Mouse (Mus musculus) olfactory bulb, adult 2 months (tissue): ENCODE measurements around the gene Itga3. TPM values are rescaled to one million over a fixed set of nuclear protein-coding genes. Genes with fewer than 3 reads are reported as not detected.

Experiments used
- H3K27ac ChIP-seq: fragments of 200-500 bp; 2 replicates; pipeline ENCODE4 v1.5.1; 2012; ENCODE audit warnings: low read depth, low read length; ENCODE audit not compliant: insufficient read depth
- H3K4me1 ChIP-seq: fragments of 200-500 bp; 2 replicates; pipeline ENCODE4 v1.6.1; 2012; ENCODE audit warnings: low read length; ENCODE audit not compliant: control insufficient read depth, insufficient read depth
- H3K4me3 ChIP-seq: fragments of 200-500 bp; 2 replicates; pipeline ENCODE4 v1.5.1; 2012; ENCODE audit warnings: mild to moderate bottlenecking, low read depth, low read length, moderate library complexity; ENCODE audit not compliant: insufficient read depth
- CTCF ChIP-seq: fragments of 200-500 bp; IDR thresholded peaks from 2 replicates; pipeline ENCODE4 v1.5.1; 2012; ENCODE audit warnings: low read depth, mild to moderate bottlenecking, low read length, moderate library complexity; ENCODE audit not compliant: insufficient read depth
- POLR2A ChIP-seq: fragments of 200-500 bp; IDR thresholded peaks from 2 replicates; pipeline ENCODE4 v1.6.1; 2012; ENCODE audit warnings: mild to moderate bottlenecking, low read depth, low read length, moderate library complexity; ENCODE audit not compliant: insufficient read depth
- WGBS: fragments of 180-500 bp; shearing (Covaris S2); methylation state at CpG from one replicate; pipeline ENCODE4 v1.1.7; 2018; 5-methylcytosine and 5-hydroxymethylcytosine counted together
- polyA plus RNA-seq: library from polyadenylated mRNA; stranded (reverse); fragments of >200 nt; gene quantifications from 2 replicates; pipeline ENCODE4 v1.2.4, GENCODE M21; 2012; ENCODE audit warnings: low replicate concordance; ENCODE audit not compliant: missing spikeins, insufficient read depth, insufficient read length

Itga3 gene
- polyA plus RNA-seq, 1 experiment = not detected

DNA sequence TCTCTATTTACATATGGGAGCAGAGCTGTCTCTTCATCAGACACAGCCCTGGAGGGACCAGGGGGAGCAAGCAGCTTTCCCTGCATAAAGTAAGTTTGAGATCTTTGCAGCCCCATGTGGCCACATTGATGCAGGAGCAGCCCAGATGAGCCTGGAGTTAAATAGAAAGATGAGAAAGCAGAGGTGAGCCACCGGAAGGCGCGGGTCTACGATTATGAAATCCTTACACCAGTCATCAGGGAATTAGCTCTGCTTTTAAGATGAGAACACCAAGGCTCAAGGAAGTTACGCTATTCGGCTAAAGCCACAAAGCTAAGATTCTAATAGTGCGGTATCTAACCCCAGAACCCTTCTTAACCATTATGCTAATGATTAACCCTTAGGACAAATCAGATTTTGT is 1.4 kb upstream of the Itga3 start:
- no peak overlapping the region for H3K27ac ChIP-seq
- TF ChIP-seq CTCF = no peak
- TF ChIP-seq POLR2A = no peak
- 77% methylated on average over 7 of the region's 7 CpGs for WGBS

DNA sequence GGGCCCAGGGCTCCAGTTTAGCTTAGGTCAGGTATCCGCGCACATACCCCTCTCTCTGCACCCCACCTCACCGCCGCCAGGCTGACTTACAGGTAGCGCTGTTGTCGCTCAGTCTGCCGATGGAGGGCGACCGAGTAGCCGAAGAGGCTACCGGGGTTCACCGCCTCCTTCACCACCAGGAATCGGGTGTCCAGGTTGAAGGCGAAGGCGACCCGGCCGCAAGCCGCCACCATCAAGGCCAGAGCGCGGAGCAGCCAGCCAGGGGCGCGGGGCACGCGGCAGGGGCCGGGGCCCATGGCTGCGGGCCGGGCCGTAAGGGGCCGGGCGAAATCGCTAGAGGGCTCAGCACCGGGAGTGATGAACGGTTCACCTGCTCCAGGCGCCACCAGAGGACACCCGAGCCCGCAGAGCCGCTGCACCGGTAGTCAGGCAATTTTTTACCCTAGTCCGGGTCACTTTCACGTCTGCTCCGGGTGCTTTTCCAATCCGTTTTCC is 513 bp downstream of the Itga3 start:
- peaks cover 24% of the 10 kb centered on the region for H3K4me1 ChIP-seq
- no peak for TF ChIP-seq CTCF
- no peak for TF ChIP-seq POLR2A
- H3K4me3 ChIP-seq = peak overlapping the region; percentile 55
- H3K27ac ChIP-seq = no peak overlapping the region
- WGBS = under 1% methylated on average over 42 of the region's 42 CpGs

More for the DNA sequence above, 1.4 kb upstream of the Itga3 start:
- no peak overlapping the region for H3K4me3 ChIP-seq
- H3K4me1 ChIP-seq = peaks cover 20% of the 10 kb centered on the region

DNA sequence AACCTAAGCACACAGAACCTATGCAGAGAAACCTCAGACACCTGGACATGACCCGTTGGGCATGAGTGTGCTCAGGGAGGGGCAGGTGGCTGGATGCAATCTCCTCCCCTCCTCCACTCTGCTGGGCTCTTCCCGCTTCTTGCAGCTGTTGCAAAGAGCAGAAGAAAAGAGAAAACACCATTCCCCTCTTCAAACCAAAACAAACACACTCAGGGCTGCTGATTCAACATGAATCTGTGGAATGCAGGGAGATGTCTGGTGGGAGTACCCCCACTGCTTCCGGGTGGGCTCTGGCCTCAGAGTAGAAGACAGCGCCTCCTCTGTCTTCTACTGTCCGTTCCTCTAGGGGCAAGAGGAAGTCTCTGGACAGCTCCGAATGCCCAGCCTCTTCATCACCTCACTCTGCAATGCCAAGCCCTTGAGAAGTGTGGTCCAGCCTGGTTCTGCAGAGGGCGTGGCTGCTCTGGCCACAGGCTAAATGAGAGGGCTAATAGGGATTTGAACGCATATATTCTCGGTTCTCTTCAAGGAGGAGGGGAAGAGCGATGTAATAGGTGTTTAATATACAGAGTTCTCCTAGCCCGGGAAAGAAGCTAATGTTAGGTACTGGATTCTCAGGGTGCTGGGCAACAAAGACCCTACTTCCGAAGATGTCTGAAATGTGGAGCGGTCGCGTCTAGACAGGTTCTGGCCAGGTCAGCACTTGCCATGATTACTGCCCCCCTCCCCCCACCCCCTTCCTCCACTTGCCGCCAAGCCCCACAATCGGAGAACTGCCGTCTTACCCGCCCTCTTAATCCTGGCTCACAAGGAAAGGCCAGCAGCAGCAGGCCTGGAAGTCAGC is 1.2 kb downstream of the Itga3 start:
- H3K4me3 ChIP-seq = peak overlapping the region; percentile 55
- peaks cover 24% of the 10 kb centered on the region for H3K4me1 ChIP-seq
- no peak overlapping the region for H3K27ac ChIP-seq
- TF ChIP-seq CTCF (no peak), POLR2A (no peak)
- 20% methylated on average over 19 of the region's 19 CpGs for WGBS

DNA sequence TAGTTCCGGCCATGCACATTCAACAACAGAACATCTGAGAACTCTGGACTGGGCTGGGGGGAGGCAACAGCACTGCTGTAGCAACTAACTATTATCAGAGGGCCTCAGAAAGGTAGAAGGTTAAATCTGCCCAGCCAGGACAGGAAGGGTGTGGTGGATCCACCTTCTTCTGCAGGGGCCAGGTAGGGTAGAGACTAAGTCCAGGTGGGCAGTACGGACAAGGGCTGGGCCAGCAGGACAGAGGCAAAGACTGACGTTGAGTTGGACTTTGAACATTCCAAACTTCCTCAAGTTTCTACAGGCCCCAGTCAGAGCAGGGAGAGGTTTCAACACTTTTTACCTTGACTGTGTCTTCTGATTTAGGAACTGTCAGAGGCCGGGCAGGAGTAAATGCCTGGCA is 1.9 kb downstream of the Itga3 start:
- Histone ChIP-seq H3K4me3 (no peak overlapping the region), H3K27ac (no peak overlapping the region), H3K4me1 (peaks cover 24% of the 10 kb centered on the region)
- TF ChIP-seq POLR2A (no peak), CTCF (no peak)
- 88% methylated on average over 4 of the region's 4 CpGs for WGBS

DNA sequence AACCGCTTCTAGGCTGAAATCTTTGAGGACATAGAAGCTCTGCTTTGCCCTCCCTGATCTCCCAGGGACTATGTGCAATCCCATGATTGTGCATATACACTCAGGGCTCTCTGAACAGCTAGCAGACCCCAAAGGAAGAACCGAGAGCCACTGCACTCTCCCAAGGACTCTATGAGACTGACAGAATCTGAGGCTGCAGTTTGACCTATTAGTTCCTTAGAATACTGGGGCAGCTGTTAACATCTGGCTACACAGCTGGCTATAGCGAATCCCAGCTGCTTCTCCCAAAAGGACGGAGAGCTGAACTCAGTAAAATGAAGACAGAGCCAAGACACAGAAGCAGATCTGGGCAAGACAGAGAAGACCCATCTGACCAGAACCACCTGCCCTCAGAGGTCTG is 2.8 kb downstream of the Itga3 start:
- Histone ChIP-seq H3K27ac (no peak overlapping the region), H3K4me1 (peaks cover 24% of the 10 kb centered on the region), H3K4me3 (no peak overlapping the region)
- TF ChIP-seq POLR2A = no peak
- whole genome bisulfite sequencing = 88% methylated on average over 4 of the region's 4 CpGs

DNA sequence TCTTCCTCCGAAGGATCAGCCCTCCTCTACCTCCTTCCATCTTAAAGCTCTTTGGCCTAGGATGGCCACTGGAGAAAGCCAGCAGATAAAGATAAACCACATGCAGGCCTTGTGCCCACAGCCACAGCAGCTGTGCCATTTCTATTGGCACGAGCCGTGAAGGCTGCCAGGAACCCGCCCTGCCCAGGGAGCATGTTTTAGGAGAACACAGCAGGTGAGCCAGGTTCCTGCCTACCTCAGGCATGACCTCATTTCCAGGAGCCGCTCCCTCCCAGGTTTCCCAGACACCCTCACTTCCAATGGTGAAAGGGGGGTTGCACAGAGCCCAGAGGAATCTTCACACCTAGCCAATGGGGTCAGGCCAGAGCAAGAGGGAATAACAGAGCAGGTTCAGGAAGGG is 3.8 kb downstream of the Itga3 start:
- TF ChIP-seq CTCF (no peak), POLR2A (no peak)
- Histone ChIP-seq H3K27ac (no peak overlapping the region), H3K4me3 (no peak overlapping the region), H3K4me1 (peaks cover 24% of the 10 kb centered on the region)
- WGBS = 63% methylated on average over 5 of the region's 5 CpGs

DNA sequence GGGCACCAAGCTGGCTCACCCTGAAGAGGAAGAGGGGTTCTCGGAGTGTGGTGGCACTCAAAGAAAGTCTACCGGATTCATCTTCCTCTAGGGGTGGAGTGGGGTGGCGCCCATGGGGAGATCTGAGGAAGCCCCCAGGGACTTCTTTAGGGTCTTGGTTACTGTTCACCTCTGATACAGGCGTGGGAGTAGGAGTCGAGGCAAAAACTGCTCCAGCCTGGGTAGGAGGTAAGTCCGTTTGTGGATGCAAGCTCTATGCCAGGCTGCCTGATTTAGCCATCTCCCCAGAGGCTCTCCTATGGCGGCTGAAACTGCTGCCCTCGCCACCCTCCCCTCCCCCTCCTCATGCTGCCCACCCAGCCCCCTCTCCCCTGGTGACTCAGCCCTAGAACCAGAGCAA is 4.5 kb downstream of the Itga3 start:
- H3K4me3 ChIP-seq = no peak overlapping the region
- WGBS = 83% methylated on average over 8 of the region's 8 CpGs
- H3K4me1 ChIP-seq = peaks cover 24% of the 10 kb centered on the region
- no peak overlapping the region for H3K27ac ChIP-seq
- TF ChIP-seq POLR2A (no peak), CTCF (no peak)

DNA sequence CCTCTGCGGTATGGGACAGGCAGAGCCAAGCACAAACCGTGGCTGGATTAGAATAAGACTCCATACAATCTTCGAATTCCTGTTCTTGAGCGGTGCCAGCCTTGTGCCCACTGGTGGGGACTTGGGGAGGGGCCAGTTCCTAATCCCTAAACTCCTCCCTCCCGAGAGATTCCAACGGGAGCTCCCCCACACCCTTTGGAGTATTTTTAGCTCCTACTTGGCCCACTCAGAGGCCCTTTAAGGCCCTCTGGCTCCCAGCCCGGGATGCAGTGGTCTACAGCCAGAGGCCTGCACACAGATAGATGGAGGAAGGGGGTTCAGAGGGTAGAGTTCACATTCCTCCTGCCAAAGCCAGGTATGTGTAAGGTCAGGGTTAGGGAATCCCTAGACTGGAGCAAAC is 5.3 kb downstream of the Itga3 start:
- no peak overlapping the region for H3K27ac ChIP-seq
- H3K4me3 ChIP-seq = no peak overlapping the region
- H3K4me1 ChIP-seq = peaks cover 16% of the 10 kb centered on the region; the same call in 1 of the 2 replicates
- WGBS = 33% methylated on average over 7 of the region's 7 CpGs
- TF ChIP-seq POLR2A = no peak
- TF ChIP-seq CTCF = no peak

DNA sequence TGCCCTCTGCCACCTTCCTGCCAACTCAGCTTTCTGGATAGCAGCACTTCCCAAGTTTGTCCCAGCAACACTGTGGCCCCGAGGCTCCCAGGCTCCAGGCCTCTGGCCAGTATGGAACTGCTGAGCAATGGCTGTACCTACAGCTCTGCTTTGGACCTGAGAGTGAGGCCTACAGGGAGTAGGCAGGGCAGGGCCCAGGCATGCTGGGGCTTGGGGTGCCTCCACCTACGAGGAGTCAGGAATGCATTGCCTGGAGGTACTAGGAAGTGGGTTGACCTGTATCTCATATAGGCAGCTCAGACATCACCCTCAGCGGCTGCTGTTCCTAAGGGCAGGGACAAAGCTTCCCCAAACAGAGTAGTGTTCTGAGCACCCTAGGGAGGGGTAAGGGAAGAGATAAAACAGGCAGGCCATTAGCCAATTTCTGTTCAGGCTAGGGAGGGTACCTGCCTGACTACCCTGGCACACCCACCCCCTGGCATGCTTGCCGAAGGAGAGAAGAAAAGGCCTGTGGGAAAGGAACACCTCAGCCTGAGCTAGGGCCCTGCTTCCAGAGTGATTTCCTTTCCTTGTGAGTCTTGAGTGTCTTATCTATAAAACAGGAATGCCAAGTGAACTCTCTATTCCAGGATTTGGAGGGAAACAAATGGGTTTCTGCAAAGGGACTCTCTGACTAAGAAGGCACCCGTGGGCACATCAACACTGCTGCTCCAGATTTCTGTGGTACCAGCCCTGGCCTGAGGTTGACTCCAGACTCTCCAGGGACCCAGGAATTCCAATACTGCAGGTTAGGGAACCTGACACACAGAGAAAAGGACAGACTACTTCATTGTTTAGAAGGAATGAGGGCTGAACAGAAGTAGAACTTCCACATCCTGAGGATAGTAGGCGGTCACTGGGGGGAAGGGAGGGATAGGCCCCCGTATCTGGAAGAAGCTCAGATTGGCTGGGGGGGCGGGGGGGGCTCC is 6.2 kb downstream of the Itga3 start:
- peaks cover 10% of the 10 kb centered on the region; the same call in 1 of the 2 replicates for H3K4me1 ChIP-seq
- TF ChIP-seq CTCF (no peak), POLR2A (no peak)
- no peak overlapping the region for H3K4me3 ChIP-seq
- WGBS = 74% methylated on average over 8 of the region's 8 CpGs
- H3K27ac ChIP-seq = no peak overlapping the region
